Mouse (Mus musculus) myocyte (in vitro differentiated cells): ENCODE results near the gene Lin7b. TPM values are rescaled to one million over a fixed set of nuclear protein-coding genes. Genes with fewer than 3 reads are reported as not detected.

Experiments
- H3K27me3 ChIP-seq: one replicate; pipeline ENCODE4 v1.6.1; 2011; ENCODE audit not compliant: control insufficient read depth, insufficient read depth, insufficient read length
- H3K36me3 ChIP-seq: one replicate; pipeline ENCODE4 v1.6.1; 2011; ENCODE audit not compliant: control insufficient read depth, insufficient read depth
- H3K4me2 ChIP-seq: one replicate; pipeline ENCODE4 v1.6.1; 2011; ENCODE audit warnings: low read depth, control low read depth
- H3K4me3 ChIP-seq: one replicate; pipeline ENCODE4 v1.5.1; 2011; ENCODE audit warnings: mild to moderate bottlenecking, control low read depth, moderate library complexity
- H3K79me2 ChIP-seq: one replicate; pipeline ENCODE4 v1.6.1; 2011; ENCODE audit not compliant: control insufficient read depth, insufficient read depth
- H3ac ChIP-seq: one replicate; pipeline ENCODE4 v1.6.1; 2011; ENCODE audit not compliant: control insufficient read depth, insufficient read length
- CEBPB ChIP-seq: IDR thresholded peaks from 2 replicates; pipeline ENCODE4 v1.6.1; 2011; ENCODE audit warnings: mild to moderate bottlenecking, moderate library complexity; ENCODE audit not compliant: poor library complexity, insufficient read depth, severe bottlenecking
- E2F4 ChIP-seq: IDR thresholded peaks from one replicate; pipeline ENCODE4 v1.6.1; 2011; ENCODE audit warnings: mild to moderate bottlenecking, control low read depth, moderate library complexity; ENCODE audit not compliant: insufficient read depth
- MAX ChIP-seq: IDR thresholded peaks from one replicate; pipeline ENCODE4 v1.6.1; 2011; ENCODE audit warnings: low read depth, mild to moderate bottlenecking, control low read depth
- MYOD1 ChIP-seq, 3 experiments: IDR thresholded peaks; one replicate each; pipeline ENCODE4 v1.6.1; 2011; ENCODE audit warnings: control low read depth in 2 of 3, low read depth in 2 of 3, mild to moderate bottlenecking in 2 of 3, moderate library complexity in 1 of 3; ENCODE audit not compliant: insufficient read length in 2 of 3, control insufficient read depth in 1 of 3
- MYOG ChIP-seq, 3 experiments: IDR thresholded peaks; one replicate each; pipeline ENCODE4 v1.6.1; 2011; ENCODE audit warnings: control low read depth in 2 of 3, low read depth in 2 of 3, mild to moderate bottlenecking in 2 of 3; ENCODE audit not compliant: insufficient read length in 2 of 3, control insufficient read depth in 1 of 3, insufficient read depth in 1 of 3
- POLR2A ChIP-seq: IDR thresholded peaks from one replicate; pipeline ENCODE4 v1.6.1; 2011; ENCODE audit warnings: low read depth, mild to moderate bottlenecking, control low read depth, moderate library complexity; ENCODE audit not compliant: insufficient read length
- POLR2AphosphoS2 ChIP-seq: IDR thresholded peaks from one replicate; pipeline ENCODE4 v1.6.1; 2011; ENCODE audit warnings: low read depth, control low read depth; ENCODE audit not compliant: insufficient read length
- REST ChIP-seq: IDR thresholded peaks from one replicate; pipeline ENCODE4 v1.6.1; 2011; ENCODE audit warnings: mild to moderate bottlenecking, control low read depth, moderate library complexity; ENCODE audit not compliant: insufficient read depth, insufficient read length
- SRF ChIP-seq: IDR thresholded peaks from one replicate; pipeline ENCODE4 v1.6.1; 2011; ENCODE audit warnings: low read depth; ENCODE audit not compliant: control insufficient read depth, insufficient read length
- TCF12 ChIP-seq: IDR thresholded peaks from one replicate; pipeline ENCODE4 v1.6.1; 2011; ENCODE audit warnings: mild to moderate bottlenecking, control low read depth; ENCODE audit not compliant: poor library complexity, insufficient read depth, severe bottlenecking
- TCF3 ChIP-seq: IDR thresholded peaks from one replicate; pipeline ENCODE4 v1.6.1; 2011; ENCODE audit warnings: low read depth, control low read depth; ENCODE audit not compliant: insufficient read length
- polyA plus RNA-seq: library from polyadenylated mRNA; unstranded; fragments of >200 nt; fragmentation: generic; extraction: Trizol; gene quantifications from one replicate; pipeline ENCODE4 v1.2.1, GENCODE M21; 2012; ENCODE audit warnings: missing spikeins

The Lin7b gene
- polyA plus RNA-seq, 1 experiment = 2.4 TPM

DNA sequence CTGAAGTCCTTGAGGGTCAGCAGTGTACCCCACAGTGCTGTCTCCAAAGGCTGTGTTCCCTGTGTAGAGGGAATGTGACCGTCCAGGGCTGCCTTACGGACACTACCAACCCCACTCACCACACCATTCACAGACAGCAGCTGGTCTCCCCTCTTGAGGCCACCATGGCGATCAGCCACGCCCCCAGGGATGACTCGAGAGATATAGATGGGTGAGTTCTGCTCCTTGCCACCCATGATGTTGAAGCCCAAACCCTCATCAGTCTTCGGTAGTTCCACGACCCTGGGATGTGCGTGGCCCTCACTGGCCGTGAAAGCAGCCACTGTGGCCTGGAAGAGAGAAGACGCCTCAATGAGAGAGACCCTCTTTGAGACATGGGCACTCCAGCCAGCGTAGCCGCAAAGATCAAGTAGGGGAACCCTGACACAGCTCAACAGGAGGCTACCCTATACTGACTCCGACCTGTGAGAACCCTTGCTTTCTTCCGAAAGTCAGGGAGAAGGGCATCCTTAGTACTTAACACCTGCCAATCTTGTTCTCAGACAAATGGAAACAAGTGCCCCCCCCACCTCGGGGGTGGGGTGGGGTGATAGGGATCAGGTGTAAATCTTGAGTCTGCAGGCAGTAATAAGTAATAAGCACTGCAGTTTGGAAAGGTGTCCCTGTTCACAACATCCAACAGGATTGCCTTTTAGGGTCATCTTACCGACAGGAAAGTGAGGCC, 1.2 kb downstream of the Lin7b start:
- Histone ChIP-seq H3K4me2 (no peak overlapping the region), H3K36me3 (peaks cover 9% of the 10 kb centered on the region), H3K4me3 (no peak overlapping the region), H3ac (no peak overlapping the region), H3K27me3 (no peaks in the 10 kb centered on the region), H3K79me2 (no peaks in the 10 kb centered on the region)
- TF ChIP-seq MYOD1 (IDR thresholded peaks at IDR 0.05; ENCODE audit: control insufficient read depth in 1 of 3, insufficient read length in 2 of 3, low read depth in 2 of 3) (peak in 1 of 3 experiments; percentile 16), MYOG (IDR thresholded peaks at IDR 0.05; ENCODE audit: control insufficient read depth in 1 of 3, insufficient read depth in 1 of 3, insufficient read length in 2 of 3, low read depth in 2 of 3) (no peak)

DNA sequence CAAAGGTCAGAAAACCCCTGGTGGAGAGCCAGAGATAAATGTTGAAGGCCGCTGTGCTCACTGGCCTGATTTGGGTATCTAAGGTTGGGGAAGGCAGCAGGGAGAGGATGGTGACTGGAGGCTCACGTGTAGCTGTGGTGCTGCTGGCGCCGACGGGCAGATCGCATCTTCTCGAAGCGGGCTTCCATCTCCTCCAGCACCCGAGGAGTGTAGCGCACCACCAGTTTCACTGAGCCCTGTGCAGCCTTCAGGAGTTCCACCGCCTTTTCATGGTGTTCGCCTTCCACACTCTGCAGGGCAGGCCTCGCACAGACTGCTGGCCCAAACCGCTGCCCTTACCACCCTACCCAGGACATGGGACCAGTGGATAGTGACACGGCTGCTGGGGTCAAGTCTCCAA, 2.2 kb downstream of the Lin7b start:
- H3K4me2 ChIP-seq = peak overlapping the region; percentile 71
- H3K27me3 ChIP-seq = no peaks in the 10 kb centered on the region
- peak overlapping the region; percentile 42 for H3K4me3 ChIP-seq
- TF ChIP-seq POLR2AphosphoS2 (peak; percentile 32), SRF (no peak)
- H3ac ChIP-seq = no peak overlapping the region
- peaks cover 4% of the 10 kb centered on the region for H3K36me3 ChIP-seq
- no peaks in the 10 kb centered on the region for H3K79me2 ChIP-seq

DNA sequence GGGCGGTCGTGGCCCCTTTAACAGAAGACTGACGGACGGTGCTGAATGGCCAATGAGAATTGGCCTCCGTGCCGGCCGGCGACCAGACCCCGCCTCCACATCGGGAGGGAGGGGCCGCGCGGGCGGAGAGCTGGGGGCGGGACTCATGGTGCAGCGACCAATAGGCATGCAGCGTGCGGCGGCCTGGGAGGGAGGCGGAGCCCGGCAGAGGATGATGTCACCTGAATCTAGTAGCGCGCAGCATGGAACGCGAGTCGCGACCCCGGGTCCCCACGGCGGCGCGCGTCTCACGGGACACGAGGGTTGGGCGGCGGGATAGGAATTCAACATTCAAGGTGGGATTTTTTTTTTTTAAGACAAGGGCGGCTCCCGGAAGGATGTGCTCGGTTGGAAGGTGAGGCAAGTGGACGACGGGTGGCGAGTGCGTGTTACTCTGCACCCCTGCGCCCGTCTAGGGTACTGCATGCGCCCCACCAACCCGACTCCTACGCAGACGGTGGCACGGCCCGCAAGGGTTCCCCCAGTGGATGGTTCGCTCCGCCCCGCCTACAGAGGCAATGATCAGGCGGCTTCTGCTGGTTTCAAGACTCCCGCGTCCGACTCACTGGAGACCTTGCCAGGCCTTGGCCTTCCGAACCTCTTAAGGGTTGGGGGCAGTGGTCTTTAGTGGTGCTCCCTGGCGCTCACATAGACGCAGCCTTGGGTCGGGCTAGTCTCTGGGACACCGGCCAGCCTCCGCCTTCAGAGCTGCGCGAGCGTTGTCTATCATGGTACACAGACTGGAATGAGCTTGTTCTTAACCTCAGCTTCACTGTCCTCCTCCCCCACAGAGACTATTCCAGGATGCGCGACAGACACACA, 3.1 kb downstream of the Lin7b start:
- H3ac ChIP-seq = peak overlapping the region; percentile 27
- peak; percentile 35 for TF ChIP-seq POLR2AphosphoS2
- no peak for TF ChIP-seq TCF3
- TF ChIP-seq MAX = no peak
- TF ChIP-seq POLR2A = peak; percentile 61
- TF ChIP-seq SRF = no peak
- peak; percentile 38 for TF ChIP-seq E2F4
- no peak for TF ChIP-seq MYOD1 (IDR thresholded peaks at IDR 0.05; ENCODE audit: control insufficient read depth in 1 of 3, insufficient read length in 2 of 3, low read depth in 2 of 3)
- H3K4me3 ChIP-seq = peak overlapping the region; percentile 42
- H3K36me3 ChIP-seq = no peaks in the 10 kb centered on the region
- H3K27me3 ChIP-seq = no peaks in the 10 kb centered on the region
- peak overlapping the region; percentile 71 for H3K4me2 ChIP-seq
- H3K79me2 ChIP-seq = no peaks in the 10 kb centered on the region

DNA sequence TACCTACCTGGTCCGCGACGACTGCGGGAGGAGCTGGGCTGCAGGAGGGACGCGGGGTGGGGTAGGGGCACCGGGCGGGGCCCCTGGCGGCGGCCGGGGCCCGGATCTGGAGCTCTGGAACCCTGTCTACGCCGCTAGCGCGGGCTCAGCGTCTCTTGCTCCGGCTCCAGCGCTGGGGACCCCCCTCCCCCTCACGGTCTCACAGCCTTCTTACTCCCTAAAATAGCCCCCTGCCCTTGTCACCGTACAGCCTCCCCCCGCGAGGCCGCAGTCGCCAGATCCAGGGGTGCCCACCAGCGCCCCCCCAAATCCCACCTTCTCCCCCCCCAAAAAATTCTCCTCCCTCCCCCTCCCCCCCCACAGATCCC, 3.7 kb downstream of the Lin7b start, which contains the start of gene Ppfia3:
Gene Ppfia3, minus strand, starts transcription at position 368 of the 368 bp plus-strand sequence.
- TF ChIP-seq CEBPB (no peak), MYOG (IDR thresholded peaks at IDR 0.05; ENCODE audit: control insufficient read depth in 1 of 3, insufficient read depth in 1 of 3, insufficient read length in 2 of 3, low read depth in 2 of 3) (no peak), MAX (no peak), REST (no peak), POLR2A (no peak), POLR2AphosphoS2 (no peak), TCF12 (no peak), E2F4 (no peak), TCF3 (no peak)
- Histone ChIP-seq H3K79me2 (no peaks in the 10 kb centered on the region), H3ac (peak within 1 kb of the TSS; percentile 27), H3K36me3 (no peaks in the 10 kb centered on the region), H3K27me3 (peaks cover 2% of the 10 kb centered on the region), H3K4me2 (peak within 1 kb of the TSS; percentile 82), H3K4me3 (peak within 1 kb of the TSS; percentile 42)

DNA sequence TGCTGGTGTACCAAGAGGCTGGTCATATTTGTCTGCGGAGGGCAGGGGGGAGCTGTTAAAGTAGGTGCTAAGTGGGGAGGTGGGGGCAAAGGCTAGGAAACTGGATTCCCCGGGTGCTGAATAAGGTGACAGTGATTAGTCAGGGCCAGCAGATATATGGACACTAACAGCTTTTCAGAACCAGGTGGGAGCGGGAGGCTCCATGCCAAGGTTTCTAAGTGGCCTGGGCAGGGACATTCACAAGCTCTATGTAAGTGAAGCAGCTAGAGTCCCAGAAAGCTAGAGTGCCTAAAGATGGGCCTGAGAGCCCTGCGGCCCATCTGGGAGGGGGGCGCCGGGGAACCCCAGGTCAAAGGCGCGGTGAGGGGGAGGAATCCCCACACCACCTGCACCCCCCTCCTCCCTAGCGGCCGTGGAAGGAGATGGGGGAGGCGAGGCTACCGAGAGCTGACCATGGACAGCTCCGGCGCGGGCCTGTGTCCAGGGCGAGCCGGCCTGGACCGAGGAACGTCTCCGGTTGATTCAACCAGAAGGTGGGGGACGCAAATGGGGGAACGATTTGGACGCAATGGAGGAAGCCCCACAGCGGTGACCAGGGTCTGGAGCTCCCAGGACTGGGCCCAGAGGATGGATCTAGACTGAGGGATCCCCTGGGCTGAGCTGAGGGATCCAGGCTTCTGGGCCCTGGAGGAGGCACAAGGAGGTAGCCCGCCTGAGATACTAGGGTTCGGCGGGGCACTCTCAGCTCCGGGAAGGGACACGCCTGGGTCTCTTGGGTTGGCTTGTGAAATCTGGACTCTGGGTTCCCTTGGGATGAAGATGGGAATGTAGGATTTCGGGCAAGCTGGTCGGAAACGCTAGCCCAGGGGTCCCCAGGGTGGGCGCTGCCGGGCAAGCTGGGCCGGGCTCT, 4.4 kb downstream of the Lin7b start:
- no peaks in the 10 kb centered on the region for H3K79me2 ChIP-seq
- H3ac ChIP-seq = peak overlapping the region; percentile 27
- no peak for TF ChIP-seq TCF3
- peak; percentile 92 for TF ChIP-seq REST
- peak overlapping the region; percentile 42 for H3K4me3 ChIP-seq
- peak overlapping the region; percentile 82 for H3K4me2 ChIP-seq
- H3K27me3 ChIP-seq = peaks cover 7% of the 10 kb centered on the region
- no peaks in the 10 kb centered on the region for H3K36me3 ChIP-seq
